ENCODE assay signal across 25 mouse cellular contexts in genomic region chr8:107757083-107757482, GRCm38 (mm10).
DNase-seq lines count a peak whose midpoint lies in the region; ATAC-seq and TF ChIP-seq lines count a peak whose summit lies in the region.
"Had no signal": no experiment of that assay in that cellular context is flagged by ENCODE, and none has a peak within 500 bp of the region (broad histone marks: within the 10 kb centered on the region; RNA-seq: fewer than 3 reads in every experiment).

No protein-coding gene starts in this region.

- TF ChIP-seq POLR2A in kidney, adult 2 months (IDR thresholded peaks at IDR 0.05; ENCODE audit: low read depth, low read length), result no peak
- TF ChIP-seq POLR2A in brain, embryonic 14.5 days (IDR thresholded peaks at IDR 0.05; ENCODE audit: borderline replicate concordance, extremely low read depth, insufficient read depth, insufficient read length, poor library complexity, severe bottlenecking), result no peak

- H3K27ac ChIP-seq in hindbrain, embryonic 13.5 days, result 0 out of 2 replicates have a peak overlapping the region, but pooled peaks have one; percentile 18
- no peak overlapping the region for H3K27ac ChIP-seq in hindbrain, embryonic 11.5 days (ENCODE audit: low read depth, low read length)
- H3K27ac ChIP-seq in hindbrain, embryonic 16.5 days (ENCODE audit: low read depth, low read length), result no peak overlapping the region
- no peak overlapping the region for H3K27ac ChIP-seq in hindbrain, embryonic 10.5 days
- no peak overlapping the region for H3K27ac ChIP-seq in kidney, postnatal 0 days
- no peak overlapping the region for H3K27ac ChIP-seq in kidney, adult 2 months (ENCODE audit: insufficient read depth, low read depth, low read length)
- no peak overlapping the region for H3K27ac ChIP-seq in gastrocnemius, adult 2 months
- H3K27ac ChIP-seq: embryonic facial prominence, embryonic 10.5 days; embryonic facial prominence, embryonic 12.5 days; forebrain, embryonic 13.5 days; forebrain, embryonic 15.5 days had no signal

- H3K4me3 ChIP-seq in hindbrain, embryonic 13.5 days, result no peak overlapping the region
- no peak overlapping the region for H3K4me3 ChIP-seq in hindbrain, embryonic 11.5 days (ENCODE audit: low read depth, low read length)
- H3K4me3 ChIP-seq in hindbrain, embryonic 16.5 days (ENCODE audit: low read length), result no peak overlapping the region
- no peak overlapping the region for H3K4me3 ChIP-seq in hindbrain, embryonic 10.5 days
- H3K4me3 ChIP-seq in kidney, postnatal 0 days (replicated peaks; ENCODE audit: low read depth, low read length), result no peak overlapping the region
- no peak overlapping the region for H3K4me3 ChIP-seq in kidney, adult 2 months (ENCODE audit: insufficient read depth, low read depth, low read length)
- H3K4me3 ChIP-seq in gastrocnemius, adult 2 months, result no peak overlapping the region
- H3K4me3 ChIP-seq: embryonic facial prominence, embryonic 10.5 days; embryonic facial prominence, embryonic 12.5 days; forebrain, embryonic 13.5 days; forebrain, embryonic 15.5 days had no signal

- H3K4me2 ChIP-seq in hindbrain, embryonic 13.5 days, result no peak overlapping the region
- H3K4me2 ChIP-seq in hindbrain, embryonic 11.5 days (replicated peaks; ENCODE audit: low read depth, low read length), result no peak overlapping the region
- H3K4me2 ChIP-seq in hindbrain, embryonic 16.5 days (ENCODE audit: low read length), result no peak overlapping the region
- H3K4me2 ChIP-seq in kidney, postnatal 0 days (ENCODE audit: low read length), result no peak overlapping the region
- H3K4me2 ChIP-seq: embryonic facial prominence, embryonic 12.5 days; forebrain, embryonic 13.5 days; forebrain, embryonic 15.5 days had no signal

- no peaks in the 10 kb centered on the region for H3K36me3 ChIP-seq in hindbrain, embryonic 13.5 days
- no peaks in the 10 kb centered on the region for H3K36me3 ChIP-seq in hindbrain, embryonic 11.5 days (ENCODE audit: control insufficient read depth, insufficient read depth, low read length)
- no peaks in the 10 kb centered on the region for H3K36me3 ChIP-seq in hindbrain, embryonic 16.5 days (ENCODE audit: control insufficient read depth, insufficient read depth, low read length)
- H3K36me3 ChIP-seq in hindbrain, embryonic 10.5 days, result no peaks in the 10 kb centered on the region
- H3K36me3 ChIP-seq in kidney, postnatal 0 days (ENCODE audit: insufficient read depth, low read length), result no peaks in the 10 kb centered on the region
- no peaks in the 10 kb centered on the region for H3K36me3 ChIP-seq in kidney, adult 2 months (ENCODE audit: control insufficient read depth, insufficient read depth, low read length)
- H3K36me3 ChIP-seq: embryonic facial prominence, embryonic 10.5 days; embryonic facial prominence, embryonic 12.5 days; forebrain, embryonic 15.5 days; G1E had no signal

- H3K4me1 ChIP-seq in hindbrain, embryonic 13.5 days (replicated peaks), result no peaks in the 10 kb centered on the region
- H3K4me1 ChIP-seq in hindbrain, embryonic 11.5 days (replicated peaks; ENCODE audit: control insufficient read depth, insufficient read depth, low read length), result no peaks in the 10 kb centered on the region
- H3K4me1 ChIP-seq in hindbrain, embryonic 16.5 days (ENCODE audit: control insufficient read depth, insufficient read depth, low read depth, low read length), result no peaks in the 10 kb centered on the region
- H3K4me1 ChIP-seq in hindbrain, embryonic 10.5 days (replicated peaks), result no peaks in the 10 kb centered on the region
- H3K4me1 ChIP-seq in kidney, postnatal 0 days (replicated peaks; ENCODE audit: insufficient read depth, low read length), result no peaks in the 10 kb centered on the region
- no peaks in the 10 kb centered on the region for H3K4me1 ChIP-seq in kidney, adult 2 months (ENCODE audit: control insufficient read depth, insufficient read depth, low read length)
- H3K4me1 ChIP-seq: embryonic facial prominence, embryonic 10.5 days; embryonic facial prominence, embryonic 12.5 days; forebrain, embryonic 13.5 days; forebrain, embryonic 15.5 days had no signal

- intact Hi-C loops in gastrocnemius, adult 2 months (cut with DNase I), result no loop called here

- H3K9ac ChIP-seq in hindbrain, embryonic 13.5 days, result no peak overlapping the region
- no peak overlapping the region for H3K9ac ChIP-seq in hindbrain, embryonic 11.5 days (ENCODE audit: low read depth, low read length)
- H3K9ac ChIP-seq in hindbrain, embryonic 16.5 days (ENCODE audit: low read depth, low read length), result no peak overlapping the region
- no peak overlapping the region for H3K9ac ChIP-seq in kidney, postnatal 0 days (ENCODE audit: low read depth, low read length)
- H3K9ac ChIP-seq: embryonic facial prominence, embryonic 12.5 days; forebrain, embryonic 13.5 days; forebrain, embryonic 15.5 days had no signal

- no peaks in the 10 kb centered on the region for H3K27me3 ChIP-seq in hindbrain, embryonic 13.5 days
- H3K27me3 ChIP-seq in hindbrain, embryonic 11.5 days (ENCODE audit: control insufficient read depth, insufficient read depth, low read length), result no peaks in the 10 kb centered on the region
- H3K27me3 ChIP-seq in hindbrain, embryonic 16.5 days (replicated peaks; ENCODE audit: control insufficient read depth, insufficient read depth, low read length), result no peaks in the 10 kb centered on the region
- H3K27me3 ChIP-seq in hindbrain, embryonic 10.5 days (ENCODE audit: insufficient read depth, poor library complexity, severe bottlenecking), result no peaks in the 10 kb centered on the region
- no peaks in the 10 kb centered on the region for H3K27me3 ChIP-seq in kidney, postnatal 0 days (ENCODE audit: insufficient read depth, low read length)
- no peaks in the 10 kb centered on the region; the same call in 1 of the 2 replicates for H3K27me3 ChIP-seq in kidney, adult 2 months (replicated peaks; ENCODE audit: control insufficient read depth, insufficient read depth, low read length)
- H3K27me3 ChIP-seq: CH12.LX; embryonic facial prominence, embryonic 12.5 days; forebrain, embryonic 13.5 days; forebrain, embryonic 15.5 days had no signal

- ATAC-seq in hindbrain, embryonic 13.5 days (ENCODE audit: low FRiP score), result no peak
- ATAC-seq in hindbrain, embryonic 11.5 days (ENCODE audit: low FRiP score), result no peak
- ATAC-seq in hindbrain, embryonic 16.5 days, result peak; percentile 58; the same call in 1 of the 2 replicates
- no peak for ATAC-seq in kidney, postnatal 0 days (replicated peaks; ENCODE audit: low FRiP score, low read depth)
- ATAC-seq: CD4-positive, CD25-positive, alpha-beta regulatory T cell, adult 4 months; forebrain, embryonic 13.5 days; forebrain, embryonic 15.5 days; Patski had no signal

- WGBS in hindbrain, embryonic 13.5 days, result 62% methylated on average over 7 of the region's 7 CpGs
- 84% methylated on average over 7 of the region's 7 CpGs for WGBS in hindbrain, embryonic 11.5 days
- WGBS in hindbrain, embryonic 16.5 days, result 59% methylated on average over 7 of the region's 7 CpGs
- 81% methylated on average over 7 of the region's 7 CpGs for WGBS in hindbrain, embryonic 10.5 days
- 35% methylated on average over 7 of the region's 7 CpGs for WGBS in kidney, postnatal 0 days
- 41% methylated on average over 7 of the region's 7 CpGs for WGBS in kidney, adult 2 months

- no peak for TF ChIP-seq CTCF in kidney, postnatal 0 days (IDR thresholded peaks at IDR 0.05; ENCODE audit: low read depth)
- no peak for TF ChIP-seq CTCF in kidney, adult 2 months (conservative IDR thresholded peaks at IDR 0.05; ENCODE audit: insufficient read depth, insufficient read length, low read depth, low read length)
- no peak for TF ChIP-seq CTCF in brain, embryonic 14.5 days (IDR thresholded peaks at IDR 0.05; ENCODE audit: borderline replicate concordance, extremely low read depth, insufficient read depth, insufficient read length)
- no peak for TF ChIP-seq CTCF in gastrocnemius, adult 2 months (IDR thresholded peaks at IDR 0.05)

- H3K9me3 ChIP-seq in hindbrain, embryonic 13.5 days, result peaks cover 7% of the 10 kb centered on the region; the same call in 1 of the 2 replicates
- H3K9me3 ChIP-seq in hindbrain, embryonic 11.5 days (ENCODE audit: control insufficient read depth, low read length), result no peaks in the 10 kb centered on the region
- no peaks in the 10 kb centered on the region for H3K9me3 ChIP-seq in hindbrain, embryonic 16.5 days (ENCODE audit: control insufficient read depth, low read length)
- no peaks in the 10 kb centered on the region for H3K9me3 ChIP-seq in hindbrain, embryonic 10.5 days
- H3K9me3 ChIP-seq in kidney, postnatal 0 days (replicated peaks; ENCODE audit: low read length), result no peaks in the 10 kb centered on the region
- H3K9me3 ChIP-seq: embryonic facial prominence, embryonic 10.5 days; embryonic facial prominence, embryonic 12.5 days; forebrain, embryonic 13.5 days; forebrain, embryonic 15.5 days had no signal

- DNase-seq in hindbrain, embryonic 11.5 days (ENCODE audit: low spot score), result no peak
- DNase-seq in hindbrain, embryonic 10.5 days (ENCODE audit: low spot score), result no peak
- DNase-seq in kidney, postnatal 0 days (ENCODE audit: low spot score), result peak; percentile 28
- no peak for DNase-seq in kidney, adult 2 months
- DNase-seq in brain, embryonic 14.5 days (ENCODE audit: low read depth), result peak; percentile 51
- DNase-seq in gastrocnemius, adult 2 months, result no peak
- DNase-seq: adrenal gland, adult 2 months; adrenal gland, postnatal 10 days; adrenal gland, postnatal 25 days; B cell, adult 2 months; cerebellum, adult 11-12 months; cerebellum, adult 2 months; cerebellum, adult 9-10 months; cerebellum, postnatal 10 days; cerebellum, postnatal 25 days had no signal

Comparison
In these comparisons a context has a peak if more than half of its experiments do, and no peak if none do; other contexts are left out.
1. DNase-seq: peak in kidney, postnatal 0 days (single experiment) and brain, embryonic 14.5 days (single experiment); none in hindbrain, embryonic 11.5 days (single experiment), hindbrain, embryonic 10.5 days (single experiment), kidney, adult 2 months (single experiment) and gastrocnemius, adult 2 months (single experiment).